Mouse (Mus musculus) midbrain, postnatal 0 days (tissue): ENCODE results near the gene Wnk2. TPM values are rescaled to one million over a fixed set of nuclear protein-coding genes. Genes with fewer than 3 reads are reported as not detected.
A peak's percentile ranks its signal among the peaks of the same experiment; 100 is the strongest.

Experiments
- ATAC-seq: fragments of 200-750 bp; cut with Nextera tagmentation; 2 replicates; pipeline ENCODE4 v1.8.0; 2017; ENCODE audit warnings: moderate number of reproducible peaks, mild to moderate bottlenecking, moderate TSS enrichment, moderate library complexity; ENCODE audit not compliant: low FRiP score
- DNase-seq: peaks from one replicate; pipeline ENCODE4 v3.0.0-alpha.2; 2015; ENCODE audit warnings: low spot score
- H3K27ac ChIP-seq: fragments of 300-500 bp; sonication (generic); 2 replicates; pipeline ENCODE4 v1.5.1; 2014; ENCODE audit warnings: low read depth, mild to moderate bottlenecking, low read length, mixed read lengths
- H3K27me3 ChIP-seq: fragments of 300-500 bp; sonication (generic); 2 replicates; pipeline ENCODE4 v1.6.1; 2014; ENCODE audit warnings: low read length, control low read depth, mixed read lengths; ENCODE audit not compliant: insufficient read depth
- H3K36me3 ChIP-seq: fragments of 300-500 bp; sonication (generic); 2 replicates; pipeline ENCODE4 v1.6.1; 2014; ENCODE audit warnings: low read length, control low read depth, mixed read lengths; ENCODE audit not compliant: insufficient read depth
- H3K4me1 ChIP-seq: fragments of 300-500 bp; sonication (generic); 2 replicates; pipeline ENCODE4 v1.6.1; 2014; ENCODE audit warnings: mild to moderate bottlenecking, control low read depth, antibody characterized with exemption, low read length, mixed read lengths; ENCODE audit not compliant: insufficient read depth
- H3K4me2 ChIP-seq: fragments of 300-500 bp; sonication (generic); 2 replicates; pipeline ENCODE4 v1.6.1; 2014; ENCODE audit warnings: low read depth, mild to moderate bottlenecking, low read length, mixed read lengths; ENCODE audit not compliant: poor library complexity, severe bottlenecking
- H3K4me3 ChIP-seq: fragments of 300-500 bp; sonication (generic); 2 replicates; pipeline ENCODE4 v1.5.1; 2014; ENCODE audit warnings: low read depth, mild to moderate bottlenecking, low read length, moderate library complexity
- H3K9ac ChIP-seq: fragments of 300-500 bp; sonication (generic); replicated peaks from 2 replicates; pipeline ENCODE4 v1.6.1; 2014; ENCODE audit warnings: mild to moderate bottlenecking, low read length, moderate library complexity, mixed read lengths; ENCODE audit not compliant: poor library complexity, severe bottlenecking
- H3K9me3 ChIP-seq: fragments of 300-500 bp; sonication (generic); 2 replicates; pipeline ENCODE4 v1.6.1; 2016; ENCODE audit warnings: low read length, control low read depth
- CTCF ChIP-seq: IDR thresholded peaks from 2 replicates; pipeline ENCODE4 v1.5.1; 2016; ENCODE audit warnings: antibody characterized with exemption, mild to moderate bottlenecking
- WGBS: fragments of 180-500 bp; shearing (Covaris S2); extraction: QIAGEN DNeasy Blood & Tissue Kit; methylation state at CpG from one replicate; pipeline ENCODE4 v1.1.7; 2014; 5-methylcytosine and 5-hydroxymethylcytosine counted together
- polyA plus RNA-seq: library from polyadenylated mRNA; unstranded; fragments of >200 nt; fragmentation: Nextera tagmentation; extraction: Ambion mirVana; gene quantifications from 2 replicates; pipeline ENCODE4 v1.2.1, GENCODE M21; 2015
- total RNA-seq: library from RNA; depleted of rRNA; stranded (reverse); fragments of >200 nt; gene quantifications from 2 replicates; pipeline ENCODE4 v1.2.3, GENCODE M21; 2014

Wnk2 gene
- total and polyA plus RNA-seq, 2 experiments from 2014 or later, result 17.7 to 62.9 TPM

DNA sequence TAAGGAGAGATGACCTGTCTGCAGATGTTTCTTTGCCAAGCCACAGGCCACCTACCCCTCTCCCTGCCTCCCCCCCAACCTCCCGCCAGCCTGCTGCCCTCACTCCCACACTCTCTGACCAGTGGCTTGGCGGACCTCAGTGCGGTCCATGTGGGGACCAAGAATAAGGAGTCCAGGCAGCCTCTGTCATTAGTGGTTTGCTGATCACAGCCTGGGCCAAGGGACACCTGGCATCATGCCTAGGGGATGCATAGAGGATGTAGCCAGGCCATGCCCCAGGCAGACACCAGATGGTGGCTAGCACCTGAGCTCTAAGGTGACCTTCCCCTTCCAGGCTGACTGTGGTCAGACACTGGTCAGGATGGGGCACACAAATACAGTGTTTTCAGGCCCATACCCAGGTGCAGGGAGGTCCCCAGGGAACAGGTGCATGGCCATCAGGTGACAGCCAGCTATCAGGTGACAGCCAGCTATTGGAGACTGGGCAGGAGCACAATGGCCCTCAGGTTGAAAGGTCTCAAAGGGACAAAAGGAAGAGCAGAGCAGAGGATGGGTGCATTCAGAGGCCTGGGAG, 33.7 kb upstream of the Wnk2 start:
- ATAC-seq (no peak), DNase-seq (peak; percentile 21)
- Histone ChIP-seq H3K9me3 (no peaks in the 10 kb centered on the region), H3K36me3 (no peaks in the 10 kb centered on the region), H3K27me3 (no peaks in the 10 kb centered on the region), H3K4me3 (no peak overlapping the region), H3K9ac (no peak overlapping the region), H3K27ac (no peak overlapping the region), H3K4me2 (no peak overlapping the region), H3K4me1 (no peaks in the 10 kb centered on the region)
- no peak for TF ChIP-seq CTCF
- 93% methylated on average over 3 of the region's 3 CpGs for WGBS

DNA sequence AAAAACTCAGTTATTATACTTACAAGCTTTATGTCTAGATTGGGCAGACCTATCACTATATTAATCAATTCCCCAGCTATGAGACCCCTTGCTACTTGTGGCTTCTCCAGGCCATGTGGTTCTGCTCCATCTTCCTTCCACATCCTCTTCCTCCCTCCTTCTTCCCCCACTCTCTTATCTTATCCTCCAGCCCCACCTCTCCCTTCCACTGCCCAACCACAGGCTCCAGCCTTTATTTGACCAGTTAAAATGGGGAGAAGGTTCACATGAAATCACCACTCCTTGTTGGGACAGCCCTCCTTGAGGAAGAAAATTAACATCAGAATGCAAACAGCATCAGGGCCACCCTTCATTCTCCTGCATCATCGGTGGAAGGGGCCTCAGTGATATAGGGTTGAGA, 32.9 kb upstream of the Wnk2 start:
- Histone ChIP-seq H3K4me3 (no peak overlapping the region), H3K27me3 (no peaks in the 10 kb centered on the region), H3K27ac (no peak overlapping the region), H3K9ac (no peak overlapping the region), H3K36me3 (no peaks in the 10 kb centered on the region), H3K4me1 (no peaks in the 10 kb centered on the region), H3K9me3 (no peaks in the 10 kb centered on the region), H3K4me2 (no peak overlapping the region)
- no peak for TF ChIP-seq CTCF
- DNase-seq (no peak), ATAC-seq (no peak)
- WGBS, result 64% methylated on average over 1 of the region's 1 CpGs

DNA sequence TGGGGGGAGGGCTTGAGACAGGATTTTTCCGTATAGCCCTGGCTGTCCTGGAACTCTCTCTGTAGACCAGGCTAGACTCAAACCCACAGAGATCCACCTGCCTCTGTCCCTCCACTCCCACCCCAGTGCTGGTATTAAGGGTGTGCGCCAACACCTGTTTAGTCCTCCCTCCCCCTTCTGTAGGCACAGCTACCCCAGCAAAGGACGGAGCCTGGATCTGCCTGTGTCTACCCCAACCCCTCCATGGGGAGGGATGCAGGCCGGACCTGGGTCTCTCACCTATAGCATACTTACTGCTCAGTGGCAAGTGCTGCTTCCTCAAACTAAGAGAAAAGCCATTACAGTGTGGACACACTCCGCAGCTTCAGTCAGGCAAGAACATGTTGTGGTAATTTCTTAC, 32.5 kb upstream of the Wnk2 start:
- Histone ChIP-seq H3K36me3 (no peaks in the 10 kb centered on the region), H3K4me2 (no peak overlapping the region), H3K27me3 (no peaks in the 10 kb centered on the region), H3K27ac (no peak overlapping the region), H3K9ac (no peak overlapping the region), H3K4me1 (no peaks in the 10 kb centered on the region), H3K4me3 (no peak overlapping the region), H3K9me3 (no peaks in the 10 kb centered on the region)
- no peak for DNase-seq
- TF ChIP-seq CTCF, result no peak
- WGBS, result 84% methylated on average over 5 of the region's 5 CpGs
- ATAC-seq, result no peak

DNA sequence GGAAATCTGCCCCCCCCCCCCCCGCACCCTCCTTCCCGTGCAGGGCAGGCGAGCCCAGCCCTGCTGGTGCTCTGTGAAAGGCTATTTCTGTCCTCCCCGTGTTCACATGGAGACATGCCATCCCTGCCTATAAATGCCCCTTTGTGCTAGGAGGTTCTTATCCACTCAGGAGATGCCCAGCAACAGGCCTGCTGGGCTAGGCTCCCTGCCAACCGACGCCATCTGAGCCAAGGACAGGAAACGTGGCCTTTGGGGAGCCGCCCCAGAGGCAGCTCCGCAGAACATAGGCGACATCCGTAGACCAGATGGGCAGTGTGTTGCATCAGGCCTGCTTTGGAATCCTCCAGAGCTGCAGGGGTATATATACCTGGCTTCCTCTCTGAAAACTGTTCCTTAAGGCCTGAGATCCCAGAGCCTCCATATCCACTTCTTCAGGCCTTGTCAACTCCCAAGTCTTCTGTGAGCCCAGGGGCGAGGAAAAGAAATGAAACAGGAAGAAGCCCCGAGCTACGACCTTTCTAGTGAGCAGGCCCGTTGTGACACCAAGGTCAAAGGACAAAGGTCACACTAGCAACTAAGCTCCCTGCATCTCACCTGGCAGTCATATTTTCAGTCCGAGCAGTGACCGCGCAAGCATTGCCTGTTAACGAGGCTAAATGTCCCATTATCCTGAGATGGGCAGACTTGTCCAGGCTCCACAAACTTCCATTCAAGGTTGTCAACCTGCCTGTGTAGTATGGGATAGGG, 31.2 kb upstream of the Wnk2 start:
- ATAC-seq (peak; percentile 84), DNase-seq (peak; percentile 91)
- H3K4me3 ChIP-seq, result no peak overlapping the region
- 66% methylated on average over 19 of the region's 19 CpGs for WGBS
- no peak for TF ChIP-seq CTCF
- H3K4me2 ChIP-seq, result no peak overlapping the region
- H3K9ac ChIP-seq, result no peak overlapping the region
- H3K9me3 ChIP-seq, result no peaks in the 10 kb centered on the region
- no peaks in the 10 kb centered on the region for H3K4me1 ChIP-seq
- no peaks in the 10 kb centered on the region for H3K27me3 ChIP-seq
- no peak overlapping the region for H3K27ac ChIP-seq
- no peaks in the 10 kb centered on the region for H3K36me3 ChIP-seq

DNA sequence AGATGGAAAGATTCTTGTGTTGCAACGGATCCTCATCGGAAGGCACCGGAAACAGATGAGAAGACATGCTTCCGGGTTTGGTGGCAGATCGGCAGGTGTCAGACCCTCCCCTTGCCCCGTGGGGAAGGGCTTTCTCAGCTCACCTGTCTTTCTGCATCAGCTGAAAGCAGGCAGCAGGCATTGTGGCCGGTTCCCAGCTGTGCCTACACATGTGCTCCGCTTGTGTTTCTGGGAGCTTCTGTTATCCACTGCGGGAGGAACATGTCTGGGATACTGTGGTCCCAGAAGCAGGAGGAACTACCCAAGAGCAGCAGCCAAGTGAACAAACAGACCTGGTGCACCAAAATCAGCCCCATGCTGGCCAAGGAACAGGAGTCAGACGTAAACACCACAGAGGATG, 27.7 kb upstream of the Wnk2 start:
- TF ChIP-seq CTCF, result no peak
- H3K36me3 ChIP-seq, result no peaks in the 10 kb centered on the region
- no peak overlapping the region for H3K4me2 ChIP-seq
- ATAC-seq (no peak), DNase-seq (no peak)
- H3K9me3 ChIP-seq, result no peaks in the 10 kb centered on the region
- no peak overlapping the region for H3K4me3 ChIP-seq
- no peaks in the 10 kb centered on the region for H3K4me1 ChIP-seq
- 82% methylated on average over 10 of the region's 10 CpGs for WGBS
- no peak overlapping the region for H3K27ac ChIP-seq
- H3K9ac ChIP-seq, result no peak overlapping the region
- H3K27me3 ChIP-seq, result no peaks in the 10 kb centered on the region

DNA sequence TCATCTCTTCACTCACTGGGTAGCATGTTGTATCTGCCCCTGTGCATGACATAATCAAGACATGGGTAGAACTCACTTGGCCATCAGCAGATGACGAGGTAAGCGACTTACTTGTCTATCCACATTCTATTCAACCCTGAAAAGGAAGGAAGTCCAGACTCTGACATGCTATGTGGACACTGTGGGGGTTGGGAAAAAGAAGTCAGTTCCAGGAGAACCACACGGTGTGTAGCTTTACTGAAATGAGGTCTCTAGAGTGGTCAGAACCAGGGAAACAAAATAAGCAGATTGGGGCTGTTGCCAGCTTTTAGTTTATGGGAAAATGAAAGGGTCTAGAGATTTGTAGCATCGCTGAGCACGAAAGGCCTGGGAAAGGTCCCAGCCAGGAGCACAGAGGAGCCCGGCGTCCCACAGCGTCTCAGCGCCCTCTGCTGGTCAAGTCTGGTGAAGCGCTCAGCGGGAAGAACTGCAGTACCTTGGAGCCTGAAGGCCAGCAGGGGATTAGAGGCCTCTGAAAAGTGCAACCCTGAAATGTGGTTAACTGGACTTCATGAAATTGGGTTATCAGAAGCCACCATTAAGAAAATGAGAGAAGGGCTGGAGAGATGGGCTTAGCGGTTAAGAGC, 25.3 kb upstream of the Wnk2 start:
- 9% methylated on average over 12 of the region's 12 CpGs for WGBS

More for the DNA sequence above, 25.3 kb upstream of the Wnk2 start:
- no peaks in the 10 kb centered on the region for H3K9me3 ChIP-seq
- no peaks in the 10 kb centered on the region for H3K27me3 ChIP-seq
- H3K4me3 ChIP-seq, result no peak overlapping the region
- H3K36me3 ChIP-seq, result no peaks in the 10 kb centered on the region
- H3K4me2 ChIP-seq, result no peak overlapping the region
- no peak overlapping the region for H3K9ac ChIP-seq
- H3K4me1 ChIP-seq, result no peaks in the 10 kb centered on the region
- peak; percentile 92 for TF ChIP-seq CTCF
- ATAC-seq (peak; percentile 59), DNase-seq (peak; percentile 82)
- no peak overlapping the region for H3K27ac ChIP-seq
